7 mouse cellular contexts compared by ENCODE assay signal in the genomic region with DNA sequence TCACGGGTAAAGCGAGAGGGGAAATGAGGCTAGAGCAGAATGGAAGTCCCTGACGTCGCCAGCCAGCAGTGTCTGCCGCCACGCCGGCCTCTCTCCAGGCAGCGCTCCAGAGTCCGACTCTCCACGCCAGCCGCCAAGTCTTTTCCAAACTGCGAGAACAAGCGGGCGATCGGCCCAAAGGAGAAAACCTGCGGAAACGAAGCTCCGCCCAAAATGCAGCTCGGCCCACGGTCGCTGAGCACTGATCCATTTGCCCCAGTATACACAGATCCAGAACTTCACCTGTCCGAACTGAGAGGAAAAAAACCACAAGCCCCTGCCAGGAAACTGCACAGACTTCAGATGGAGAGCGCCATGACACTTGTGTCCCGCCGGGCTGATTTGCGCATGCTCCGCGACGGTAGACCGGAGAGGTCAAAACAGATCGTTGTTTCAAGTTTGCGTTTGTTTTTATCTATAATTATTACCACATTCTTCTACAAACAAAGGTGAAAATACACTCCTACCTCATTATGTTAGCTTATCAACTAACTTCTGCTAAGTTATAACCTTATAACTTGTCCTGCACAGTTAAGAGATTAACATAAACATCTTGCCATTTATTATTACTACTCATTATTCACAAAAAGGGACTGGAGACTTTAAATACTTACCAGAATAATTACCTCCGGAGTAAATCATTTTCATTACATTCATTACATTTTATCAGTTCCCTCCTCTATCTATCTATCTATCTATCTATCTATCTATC. TPM values are rescaled to one million over a fixed set of nuclear protein-coding genes. Genes with fewer than 3 reads are reported as not detected.
DNase-seq lines count a peak whose midpoint lies in the region; ATAC-seq and TF ChIP-seq lines count a peak whose summit lies in the region.

A gene (minus strand): TSS at position 394 of the 751 bp plus-strand sequence.

- H3K9me3 ChIP-seq in embryonic facial prominence, embryonic 11.5 days (replicated peaks; ENCODE audit: control insufficient read depth, low read length) = no peaks in the 10 kb centered on the region
- H3K9me3 ChIP-seq in limb, embryonic 12.5 days = no peaks in the 10 kb centered on the region
- no peaks in the 10 kb centered on the region for H3K9me3 ChIP-seq in midbrain, embryonic 15.5 days

- H3K36me3 ChIP-seq in embryonic facial prominence, embryonic 11.5 days (replicated peaks; ENCODE audit: control insufficient read depth, insufficient read depth, low read depth, low read length) = no peaks in the 10 kb centered on the region
- H3K36me3 ChIP-seq in kidney, adult 2 months (ENCODE audit: control insufficient read depth, insufficient read depth, low read length) = no peaks in the 10 kb centered on the region
- peaks cover 17% of the 10 kb centered on the region; the same call in 1 of the 2 replicates for H3K36me3 ChIP-seq in limb, embryonic 12.5 days
- no peaks in the 10 kb centered on the region for H3K36me3 ChIP-seq in midbrain, embryonic 15.5 days (replicated peaks)
- H3K36me3 ChIP-seq in spleen, adult 2 months (ENCODE audit: control insufficient read depth, insufficient read depth, low read length) = no peaks in the 10 kb centered on the region

- H3K9ac ChIP-seq in embryonic facial prominence, embryonic 11.5 days (replicated peaks; ENCODE audit: low read length) = peak within 1 kb of the TSS; percentile 75
- H3K9ac ChIP-seq in limb, embryonic 12.5 days (replicated peaks) = peak within 1 kb of the TSS; percentile 78
- peak within 1 kb of the TSS; percentile 62 for H3K9ac ChIP-seq in midbrain, embryonic 15.5 days

- no peak for TF ChIP-seq CTCF in kidney, adult 2 months (conservative IDR thresholded peaks at IDR 0.05; ENCODE audit: insufficient read depth, insufficient read length, low read depth, low read length)
- TF ChIP-seq CTCF in spleen, adult 2 months (IDR thresholded peaks at IDR 0.05; ENCODE audit: extremely low read depth, insufficient read depth, insufficient read length, insufficient replicate concordance) = no peak

- no peaks in the 10 kb centered on the region for H3K4me1 ChIP-seq in embryonic facial prominence, embryonic 11.5 days (ENCODE audit: control insufficient read depth, insufficient read depth, low read length)
- H3K4me1 ChIP-seq in kidney, adult 2 months (ENCODE audit: control insufficient read depth, insufficient read depth, low read length) = peaks cover 5% of the 10 kb centered on the region; the same call in 1 of the 2 replicates
- peaks cover 16% of the 10 kb centered on the region; the same call in 1 of the 2 replicates for H3K4me1 ChIP-seq in limb, embryonic 12.5 days (replicated peaks)
- H3K4me1 ChIP-seq in midbrain, embryonic 15.5 days = peaks cover 12% of the 10 kb centered on the region
- H3K4me1 ChIP-seq in spleen, adult 2 months (ENCODE audit: control insufficient read depth, insufficient read depth, insufficient read length) = no peaks in the 10 kb centered on the region

- peak; percentile 33 for TF ChIP-seq POLR2A in kidney, adult 2 months (IDR thresholded peaks at IDR 0.05; ENCODE audit: low read depth, low read length)
- peak; percentile 34 for TF ChIP-seq POLR2A in spleen, adult 2 months (IDR thresholded peaks at IDR 0.05; ENCODE audit: low read depth, low read length)

- H3K4me2 ChIP-seq in embryonic facial prominence, embryonic 11.5 days (ENCODE audit: low read depth, low read length) = peak within 1 kb of the TSS; percentile 36
- H3K4me2 ChIP-seq in limb, embryonic 12.5 days = peak within 1 kb of the TSS; percentile 62
- peak within 1 kb of the TSS; percentile 62 for H3K4me2 ChIP-seq in midbrain, embryonic 15.5 days

- H3K4me3 ChIP-seq in embryonic facial prominence, embryonic 11.5 days (ENCODE audit: low read depth, low read length) = peak within 1 kb of the TSS; percentile 61
- peak within 1 kb of the TSS; percentile 92 for H3K4me3 ChIP-seq in kidney, adult 2 months (ENCODE audit: insufficient read depth, low read depth, low read length)
- H3K4me3 ChIP-seq in limb, embryonic 12.5 days (replicated peaks) = peak within 1 kb of the TSS; percentile 78
- peak within 1 kb of the TSS; percentile 65 for H3K4me3 ChIP-seq in midbrain, embryonic 15.5 days
- peak within 1 kb of the TSS; percentile 98 for H3K4me3 ChIP-seq in spleen, adult 2 months (ENCODE audit: extremely low read depth, insufficient read depth, insufficient read length)

- peak; percentile 91 for DNase-seq in adrenal gland, postnatal 14 days
- peak; percentile 89 for DNase-seq in embryonic facial prominence, embryonic 11.5 days (ENCODE audit: low spot score)
- peak; percentile 88 to 94 for DNase-seq in heart, adult 18-20 months
- peak; percentile 91 for DNase-seq in kidney, adult 2 months
- peak; percentile 68 to 75 for DNase-seq in spleen, adult 2 months (ENCODE audit: low read depth in 1 of 2, low spot score in 2 of 2)

- no peaks in the 10 kb centered on the region for H3K27me3 ChIP-seq in embryonic facial prominence, embryonic 11.5 days (ENCODE audit: control insufficient read depth, insufficient read depth, low read length)
- H3K27me3 ChIP-seq in kidney, adult 2 months (replicated peaks; ENCODE audit: control insufficient read depth, insufficient read depth, low read length) = no peaks in the 10 kb centered on the region
- H3K27me3 ChIP-seq in limb, embryonic 12.5 days = no peaks in the 10 kb centered on the region
- H3K27me3 ChIP-seq in midbrain, embryonic 15.5 days (replicated peaks) = no peaks in the 10 kb centered on the region
- no peaks in the 10 kb centered on the region for H3K27me3 ChIP-seq in spleen, adult 2 months (ENCODE audit: control insufficient read depth, insufficient read depth, low read length)

- under 1% methylated on average over 33 of the region's 33 CpGs for WGBS in embryonic facial prominence, embryonic 11.5 days
- WGBS in kidney, adult 2 months = under 1% methylated on average over 33 of the region's 33 CpGs
- WGBS in limb, embryonic 12.5 days = under 1% methylated on average over 33 of the region's 33 CpGs
- under 1% methylated on average over 33 of the region's 33 CpGs for WGBS in midbrain, embryonic 15.5 days
- 1% methylated on average over 33 of the region's 33 CpGs for WGBS in spleen, adult 2 months

- ATAC-seq in embryonic facial prominence, embryonic 11.5 days (replicated peaks; ENCODE audit: insufficient number of reproducible peaks, low FRiP score, low TSS enrichment, low read depth) = peak; percentile 81
- ATAC-seq in limb, embryonic 12.5 days (ENCODE audit: insufficient number of reproducible peaks, insufficient read depth, low FRiP score, low TSS enrichment, low read depth) = peak; percentile 79
- peak; percentile 93 for ATAC-seq in midbrain, embryonic 15.5 days (replicated peaks)

- H3K27ac ChIP-seq in embryonic facial prominence, embryonic 11.5 days (replicated peaks; ENCODE audit: low read depth, low read length) = peak within 1 kb of the TSS; percentile 75
- peak within 1 kb of the TSS; percentile 81 for H3K27ac ChIP-seq in kidney, adult 2 months (ENCODE audit: insufficient read depth, low read depth, low read length)
- peak within 1 kb of the TSS; percentile 92 for H3K27ac ChIP-seq in limb, embryonic 12.5 days
- H3K27ac ChIP-seq in midbrain, embryonic 15.5 days = peak within 1 kb of the TSS; percentile 79
- peak within 1 kb of the TSS; percentile 66 for H3K27ac ChIP-seq in spleen, adult 2 months (ENCODE audit: insufficient read depth, low read length)

RNA-seq across cellular contexts. Expression of the gene that starts here (rescaled TPM):
- 25.6 and 28.4 TPM in 2 replicates for total RNA-seq in adrenal gland, postnatal 14 days (2021)
- polyA plus RNA-seq in embryonic facial prominence, embryonic 11.5 days (2014; fragmentation: Nextera tagmentation; extraction: Ambion mirVana) = 34.7 and 39.6 TPM in 2 replicates
- total RNA-seq in heart, adult 18-20 months (2021) = 10 to 100 TPM; 25.8 to 32.5 TPM
- polyA plus RNA-seq in kidney, adult 2 months (2012; rRNA removed) = 3.3 and 4.4 TPM in 2 replicates
- polyA plus RNA-seq in limb, embryonic 12.5 days (2016; fragmentation: Nextera tagmentation; extraction: Ambion mirVana) = 37.3 and 42.4 TPM in 2 replicates
- 20.6 and 21.9 TPM in 2 replicates for polyA plus RNA-seq in midbrain, embryonic 15.5 days (2015; fragmentation: Nextera tagmentation; extraction: Ambion mirVana)
- polyA plus RNA-seq in spleen, adult 2 months (2012; rRNA removed) = 0.82 and 1.2 TPM in 2 replicates

Comparison
In these comparisons a context has a peak if more than half of its experiments do, and no peak if none do; other contexts are left out.
1. Peak in every context shown above with its lines: DNase-seq, ATAC-seq, H3K4me3 ChIP-seq and H3K27ac ChIP-seq.